Mouse (Mus musculus): ENCODE measurements around the gene Trpv2. TPM values are rescaled to one million over a fixed set of nuclear protein-coding genes. Genes with fewer than 3 reads are reported as not detected.
A peak's percentile ranks its signal among the peaks of the same experiment; 100 is the strongest.
"Not testable (repeated sequence)": the region's sequence is repeated elsewhere in the genome, so short reads cannot be mapped to it uniquely, and the experiment has no call there.

Trpv2 gene
- polyA plus RNA-seq, 1 experiment from 2014 or later = 12.7 TPM

DNA sequence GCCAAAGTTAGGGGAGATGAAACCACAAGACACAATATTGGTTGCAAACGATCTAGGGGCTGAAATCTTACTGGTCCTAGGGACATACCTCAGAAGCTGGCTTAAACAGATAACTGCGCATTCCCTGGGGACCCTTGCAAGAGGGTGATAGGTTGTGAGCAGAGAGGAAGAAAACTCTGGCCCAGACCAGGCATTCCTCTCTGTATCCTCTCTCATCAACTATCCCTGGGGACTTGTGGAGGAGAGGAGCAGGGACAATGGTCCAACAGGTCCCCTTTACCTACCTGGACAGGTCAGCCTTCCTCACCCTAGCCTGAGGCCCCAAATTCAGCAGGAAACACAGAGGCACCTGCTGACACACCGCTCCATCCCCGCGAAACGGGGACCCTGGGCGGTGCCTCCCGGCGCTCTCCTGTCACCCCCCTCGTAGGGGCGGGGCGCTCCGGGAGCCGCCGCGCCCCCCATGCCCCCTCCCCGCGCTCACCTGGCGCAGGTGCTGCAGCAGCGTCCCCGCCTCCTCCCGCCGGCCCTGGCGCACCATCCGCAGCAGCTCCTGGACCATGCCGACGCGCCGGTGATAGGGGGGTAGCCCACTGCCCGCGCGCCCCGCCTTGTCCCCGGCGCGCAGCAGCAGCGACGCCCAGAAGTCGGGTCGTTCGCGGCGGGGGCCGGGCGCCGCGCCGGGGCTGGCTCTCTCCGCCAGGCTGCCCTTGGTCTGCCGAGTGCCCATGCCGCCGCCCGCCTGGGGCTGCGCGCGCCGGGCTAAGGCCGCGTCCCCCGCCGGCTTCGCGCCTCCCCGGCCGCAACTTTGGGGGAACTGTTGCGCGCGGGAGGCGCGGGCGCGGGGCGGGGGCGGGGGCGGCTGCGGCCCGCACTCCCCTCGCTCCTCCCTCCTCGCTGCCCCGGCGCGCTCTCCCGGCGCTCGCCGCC is 73.6 kb downstream of the Trpv2 start, which contains the start of gene Lrrc75a:
Gene Lrrc75a (minus strand): TSS at position 863 of the 930 bp plus-strand sequence.
- Histone ChIP-seq H3K27me3 (no peaks in the 10 kb centered on the region), H3K27ac (replicated peaks) (peak within 1 kb of the TSS; percentile 71), H3K4me1 (peaks cover 50% of the 10 kb centered on the region), H3K4me3 (peak within 1 kb of the TSS; percentile 78), H3K9me3 (no peaks in the 10 kb centered on the region), H3K4me2 (replicated peaks) (peak within 1 kb of the TSS; percentile 97), H3K9ac (replicated peaks) (peak within 1 kb of the TSS; percentile 84), H3K36me3 (no peaks in the 10 kb centered on the region)
- WGBS = under 1% methylated on average over 49 of the region's 86 CpGs
- ATAC-seq (ENCODE audit: low FRiP score, low read depth) = peak; percentile 68

DNA sequence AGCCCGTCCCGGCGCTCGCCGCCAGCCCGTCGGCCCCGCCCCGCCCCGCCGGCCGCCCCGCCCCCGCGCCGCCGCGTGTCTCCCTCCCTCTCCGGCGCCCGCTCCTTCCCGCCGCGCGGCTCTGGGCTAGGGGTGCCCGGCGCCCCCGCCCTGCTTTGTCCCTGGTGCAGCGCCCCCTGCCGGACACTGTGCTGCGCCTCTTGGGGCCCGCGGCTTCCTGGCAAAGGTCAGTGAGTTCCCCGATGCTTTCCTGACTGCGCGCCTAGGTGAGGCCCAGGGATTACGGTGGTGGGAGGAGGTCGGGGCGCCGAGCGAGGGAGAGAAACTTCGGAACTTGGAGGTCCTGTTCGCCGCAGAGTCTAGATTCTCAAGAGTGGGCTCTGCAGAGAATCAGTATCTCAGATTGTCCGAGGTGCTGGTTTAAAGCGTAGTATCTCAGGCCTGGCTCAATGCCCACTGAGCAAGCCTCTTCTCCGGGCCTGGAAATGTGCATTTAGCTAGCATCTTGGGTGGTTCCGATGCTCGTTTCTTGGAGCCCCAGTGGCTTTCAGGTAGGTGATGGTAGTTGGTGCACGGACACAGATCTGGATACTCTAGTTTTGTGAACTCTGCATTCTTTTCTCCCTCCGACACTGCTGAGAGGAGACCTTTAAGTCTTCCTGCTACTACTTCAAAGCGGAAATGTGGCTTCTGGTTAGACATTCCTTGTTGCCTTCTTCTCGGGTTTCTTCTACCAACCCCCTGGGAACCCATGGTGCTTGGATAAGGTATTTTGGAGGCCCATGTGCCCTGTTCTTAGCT is 74.5 kb downstream of the Trpv2 start, which contains the start of gene Mmgt2:
Gene Mmgt2 (plus strand): TSS at position 74 of the 801 bp plus-strand sequence.
- ATAC-seq (ENCODE audit: low FRiP score, low read depth) = peak; percentile 90
- H3K36me3 ChIP-seq = no peaks in the 10 kb centered on the region
- H3K27ac ChIP-seq (replicated peaks) = peak within 1 kb of the TSS; percentile 71
- H3K4me3 ChIP-seq = peak within 1 kb of the TSS; percentile 78
- H3K4me1 ChIP-seq = peaks cover 42% of the 10 kb centered on the region
- peak within 1 kb of the TSS; percentile 97 for H3K4me2 ChIP-seq (replicated peaks)
- H3K9me3 ChIP-seq = no peaks in the 10 kb centered on the region
- 1% methylated on average over 26 of the region's 53 CpGs for WGBS
- H3K9ac ChIP-seq (replicated peaks) = peak within 1 kb of the TSS; percentile 84
- H3K27me3 ChIP-seq = no peaks in the 10 kb centered on the region

DNA sequence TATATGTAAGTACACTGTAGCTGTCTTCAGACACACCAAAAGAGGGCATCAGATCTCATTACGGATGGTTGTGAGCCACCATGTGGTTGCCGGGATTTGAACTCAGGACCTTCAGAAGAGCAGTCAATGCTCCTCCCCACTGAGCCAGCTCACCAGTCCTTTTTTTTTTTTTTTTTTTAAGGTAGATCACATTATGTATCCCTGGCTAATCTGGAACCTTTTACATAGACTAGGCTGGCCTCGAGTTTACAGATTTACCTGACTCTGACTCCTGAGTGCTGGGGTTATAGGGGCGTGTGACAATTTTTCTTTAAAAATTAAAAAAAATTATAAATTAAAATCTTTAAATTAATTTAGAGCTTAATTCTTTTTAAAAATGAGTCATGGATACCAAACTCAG is 75.5 kb downstream of the Trpv2 start:
- 88% methylated on average over 4 of the region's 4 CpGs for WGBS

More for the DNA sequence above, 75.5 kb downstream of the Trpv2 start:
- Histone ChIP-seq H3K4me1 (peaks cover 41% of the 10 kb centered on the region), H3K4me2 (replicated peaks) (peak overlapping the region; percentile 97; the same call in 1 of the 2 replicates)
- not testable (repeated sequence) for H3K4me3 ChIP-seq; ATAC-seq (ENCODE audit: low FRiP score, low read depth); H3K27ac ChIP-seq (replicated peaks); H3K27me3 ChIP-seq; H3K9me3 ChIP-seq; H3K9ac ChIP-seq (replicated peaks); H3K36me3 ChIP-seq

Other genes with a start within 250 kb of the Trpv2 start
- 11.2 and 12.0 TPM in 2 replicates for gene Pigl, start 116.0 kb upstream of the Trpv2 start, polyA plus RNA-seq (2016; fragmentation: Nextera tagmentation; extraction: Ambion mirVana)
- 201 and 209 TPM in 2 replicates for gene Ncor1, start 115.9 kb upstream of the Trpv2 start, polyA plus RNA-seq (2016; fragmentation: Nextera tagmentation; extraction: Ambion mirVana)
- 73.6 and 86.9 TPM in 2 replicates for gene Cenpv, start 35.2 kb upstream of the Trpv2 start, polyA plus RNA-seq (2016; fragmentation: Nextera tagmentation; extraction: Ambion mirVana)
- 3,778 and 3,810 TPM in 2 replicates for gene Ubb, start 23.3 kb upstream of the Trpv2 start, polyA plus RNA-seq (2016; fragmentation: Nextera tagmentation; extraction: Ambion mirVana)
- 12.8 and 16.6 TPM in 2 replicates for gene Lrrc75a, start 74.0 kb downstream of the Trpv2 start, polyA plus RNA-seq (2016; fragmentation: Nextera tagmentation; extraction: Ambion mirVana)
- gene Mmgt2, start 74.2 kb downstream of the Trpv2 start, polyA plus RNA-seq (2016; fragmentation: Nextera tagmentation; extraction: Ambion mirVana) = 36.4 and 39.9 TPM in 2 replicates
- 20.4 and 21.1 TPM in 2 replicates for gene Zfp287, start 157.4 kb downstream of the Trpv2 start, polyA plus RNA-seq (2016; fragmentation: Nextera tagmentation; extraction: Ambion mirVana)
- gene Gm10428, start 178.6 kb downstream of the Trpv2 start, polyA plus RNA-seq (2016; fragmentation: Nextera tagmentation; extraction: Ambion mirVana) = not detected in 2 replicates
- 31.8 and 34.0 TPM in 2 replicates for gene Zfp286, start 215.0 kb downstream of the Trpv2 start, polyA plus RNA-seq (2016; fragmentation: Nextera tagmentation; extraction: Ambion mirVana)
- 4.5 and 6.1 TPM in 2 replicates for gene Trim16, start 245.7 kb downstream of the Trpv2 start, polyA plus RNA-seq (2016; fragmentation: Nextera tagmentation; extraction: Ambion mirVana)